Mouse (Mus musculus) lung, postnatal 0 days (tissue): ENCODE measurements around the gene Rdm1.
A peak's percentile ranks its signal among the peaks of the same experiment; 100 is the strongest.

Experiments
- CTCF ChIP-seq: IDR thresholded peaks from 2 replicates; pipeline ENCODE4 v1.5.1; 2016; ENCODE audit warnings: antibody characterized with exemption, mild to moderate bottlenecking
- EP300 ChIP-seq: IDR thresholded peaks from 2 replicates; pipeline ENCODE4 v1.6.1; 2016; ENCODE audit warnings: antibody characterized with exemption, mild to moderate bottlenecking, control low read depth

- peak; percentile 80 for TF ChIP-seq EP300
- no peak for TF ChIP-seq CTCF
Measured at GRCm38 (mm10) chr11:101673010-101673642, 46.1 kb downstream of the Rdm1 start.
